Mouse (Mus musculus): Measurements from ENCODE around the gene Mmp28. TPM values are rescaled to one million over a fixed set of nuclear protein-coding genes. Genes with fewer than 3 reads are reported as not detected.

Mmp28 gene
- polyA plus RNA-seq, 1 experiment from 2014 or later: 2.3 TPM

DNA sequence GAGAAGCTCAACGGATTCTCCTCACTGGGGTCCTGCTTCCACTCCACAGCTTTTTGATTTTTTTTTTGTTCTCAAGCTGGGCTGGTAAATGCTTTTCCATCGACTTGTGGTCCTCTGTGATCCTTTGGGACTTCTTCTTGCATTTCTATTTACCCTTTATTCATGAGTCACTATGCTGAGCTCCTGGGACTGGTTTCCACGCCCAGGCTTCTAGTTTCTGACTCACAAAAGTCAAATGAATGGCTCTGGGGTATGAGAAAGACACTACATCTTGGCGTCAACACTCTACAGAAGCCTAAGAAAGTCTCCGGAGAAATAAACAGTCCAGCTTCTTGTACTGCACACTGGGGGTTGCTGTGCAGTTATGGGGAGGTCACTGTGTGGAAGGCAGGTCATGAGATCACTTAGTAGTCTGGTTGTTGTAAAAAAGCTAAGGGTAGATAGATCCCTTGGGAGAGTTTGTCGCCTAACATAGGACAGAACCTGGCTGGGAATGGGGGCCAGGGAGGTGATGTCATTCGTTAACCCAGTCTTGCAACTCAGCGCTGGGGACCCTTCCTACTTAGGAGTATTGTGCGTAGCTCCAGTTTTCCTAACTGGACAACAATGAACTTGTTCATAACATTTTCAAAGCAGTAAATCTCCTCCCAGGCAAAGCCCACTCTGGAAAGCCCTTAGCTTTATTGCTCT, 4.8 kb downstream of the Mmp28 start:
- no peak overlapping the region; the same call in 1 of the 2 replicates for H3K27ac ChIP-seq
- 71% methylated on average over 9 of the region's 9 CpGs for WGBS
- H3K36me3 ChIP-seq: no peaks in the 10 kb centered on the region

DNA sequence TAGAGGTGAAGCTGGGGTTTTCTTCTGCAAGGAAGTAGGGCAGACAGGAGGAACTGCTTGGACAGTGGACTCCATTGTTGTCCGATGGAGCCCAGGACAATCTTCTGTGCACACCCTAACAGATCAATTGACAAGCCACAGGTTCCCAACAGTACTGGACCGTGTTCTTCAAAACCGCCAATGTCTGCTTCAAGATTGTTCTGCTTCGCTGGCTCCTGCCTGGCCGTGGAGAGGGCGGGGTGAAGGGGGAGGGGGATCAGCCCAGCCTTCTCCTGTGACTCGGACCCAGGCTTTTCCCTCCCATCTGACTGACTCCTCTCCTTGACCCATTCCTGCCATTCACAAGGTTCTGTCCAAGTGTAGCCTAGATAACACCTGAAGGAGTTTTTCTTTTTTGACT, 5.6 kb downstream of the Mmp28 start:
- WGBS: 45% methylated on average over 7 of the region's 7 CpGs
- H3K27me3 ChIP-seq (ENCODE audit: low read depth, poor library complexity, severe bottlenecking): peaks cover 26% of the 10 kb centered on the region
- H3K4me3 ChIP-seq: no peak overlapping the region
- no peaks in the 10 kb centered on the region for H3K9me3 ChIP-seq (replicated peaks)
- H3K36me3 ChIP-seq: no peaks in the 10 kb centered on the region
- peaks cover 42% of the 10 kb centered on the region for H3K4me1 ChIP-seq
- H3K27ac ChIP-seq: no peak overlapping the region
- DNase-seq (ENCODE audit: low spot score): no peak

More for the DNA sequence above, 4.8 kb downstream of the Mmp28 start:
- H3K27me3 ChIP-seq (ENCODE audit: low read depth, poor library complexity, severe bottlenecking): peaks cover 34% of the 10 kb centered on the region
- H3K4me3 ChIP-seq: no peak overlapping the region
- no peak for DNase-seq (ENCODE audit: low spot score)
- H3K4me1 ChIP-seq: peaks cover 50% of the 10 kb centered on the region
- H3K9me3 ChIP-seq (replicated peaks): no peaks in the 10 kb centered on the region

DNA sequence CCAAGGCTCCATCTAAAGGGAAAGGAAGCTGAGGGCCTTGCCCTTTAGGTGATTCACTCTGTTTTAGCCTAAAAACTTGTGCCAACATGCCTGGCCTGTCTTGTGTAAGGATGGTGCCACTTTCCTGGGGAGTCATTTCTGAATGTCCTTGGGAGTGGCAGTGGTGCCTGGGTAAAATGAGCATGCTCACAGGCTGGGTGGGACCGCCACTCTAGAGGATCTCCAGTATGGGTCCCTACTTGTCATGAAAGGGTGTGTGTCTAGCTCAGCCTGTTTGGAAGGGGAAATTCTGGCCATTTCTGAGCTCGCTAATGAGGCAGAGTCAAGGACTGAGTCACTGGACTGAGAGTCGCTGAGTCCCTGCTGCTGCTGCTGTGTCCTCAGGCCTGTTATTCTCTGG, 7.3 kb downstream of the Mmp28 start:
- Histone ChIP-seq H3K27me3 (ENCODE audit: low read depth, poor library complexity, severe bottlenecking) (peaks cover 9% of the 10 kb centered on the region), H3K36me3 (no peaks in the 10 kb centered on the region), H3K27ac (peak overlapping the region; percentile 2; the same call in 1 of the 2 replicates), H3K4me1 (peaks cover 40% of the 10 kb centered on the region), H3K9me3 (replicated peaks) (no peaks in the 10 kb centered on the region), H3K4me3 (no peak overlapping the region)
- WGBS: 58% methylated on average over 3 of the region's 3 CpGs
- DNase-seq (ENCODE audit: low spot score): no peak

DNA sequence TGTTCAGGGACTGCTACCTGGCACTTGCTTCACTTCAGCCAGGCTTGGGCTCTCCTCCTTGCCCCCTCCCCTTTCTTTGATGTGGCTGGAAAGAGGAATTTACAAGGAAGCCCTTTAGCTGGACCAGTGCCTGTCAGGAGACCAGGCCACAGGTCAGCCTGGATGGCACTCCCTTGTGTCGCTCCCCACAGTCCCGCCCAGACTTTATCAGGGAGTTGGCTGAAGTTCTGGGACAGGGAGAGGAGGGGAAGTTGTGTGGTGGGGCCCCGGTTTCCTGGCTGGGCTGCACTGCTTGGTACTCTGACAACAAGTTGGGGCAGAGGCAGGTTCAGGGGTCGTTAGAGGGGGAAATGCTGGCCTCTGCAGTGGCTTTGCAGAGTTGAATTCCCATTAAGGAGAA, 8.3 kb downstream of the Mmp28 start:
- Histone ChIP-seq H3K4me1 (peaks cover 43% of the 10 kb centered on the region), H3K4me3 (no peak overlapping the region), H3K27me3 (ENCODE audit: low read depth, poor library complexity, severe bottlenecking) (no peaks in the 10 kb centered on the region; the same call in 1 of the 2 replicates), H3K36me3 (no peaks in the 10 kb centered on the region), H3K9me3 (replicated peaks) (no peaks in the 10 kb centered on the region), H3K27ac (no peak overlapping the region)
- DNase-seq (ENCODE audit: low spot score): no peak
- 8% methylated on average over 4 of the region's 4 CpGs for WGBS

- 90% methylated on average over 10 of the region's 10 CpGs for WGBS
- Histone ChIP-seq H3K4me1 (peaks cover 44% of the 10 kb centered on the region), H3K27ac (no peak overlapping the region), H3K4me3 (no peak overlapping the region), H3K36me3 (no peaks in the 10 kb centered on the region), H3K27me3 (ENCODE audit: low read depth, poor library complexity, severe bottlenecking) (peaks cover 18% of the 10 kb centered on the region), H3K9me3 (replicated peaks) (no peaks in the 10 kb centered on the region)
- no peak for DNase-seq (ENCODE audit: low spot score)
Observed at GRCm38 (mm10) chr11:83451281-83451680, 11.6 kb downstream of the Mmp28 start.

GRCm38 (mm10) chr11:83450550-83450949, 12.3 kb downstream of the Mmp28 start:
- DNase-seq (ENCODE audit: low spot score): no peak
- H3K27ac ChIP-seq: no peak overlapping the region
- peaks cover 40% of the 10 kb centered on the region for H3K4me1 ChIP-seq
- H3K27me3 ChIP-seq (ENCODE audit: low read depth, poor library complexity, severe bottlenecking): peaks cover 25% of the 10 kb centered on the region
- no peak overlapping the region for H3K4me3 ChIP-seq
- 68% methylated on average over 1 of the region's 1 CpGs for WGBS
- no peaks in the 10 kb centered on the region for H3K36me3 ChIP-seq
- no peaks in the 10 kb centered on the region for H3K9me3 ChIP-seq (replicated peaks)

DNA sequence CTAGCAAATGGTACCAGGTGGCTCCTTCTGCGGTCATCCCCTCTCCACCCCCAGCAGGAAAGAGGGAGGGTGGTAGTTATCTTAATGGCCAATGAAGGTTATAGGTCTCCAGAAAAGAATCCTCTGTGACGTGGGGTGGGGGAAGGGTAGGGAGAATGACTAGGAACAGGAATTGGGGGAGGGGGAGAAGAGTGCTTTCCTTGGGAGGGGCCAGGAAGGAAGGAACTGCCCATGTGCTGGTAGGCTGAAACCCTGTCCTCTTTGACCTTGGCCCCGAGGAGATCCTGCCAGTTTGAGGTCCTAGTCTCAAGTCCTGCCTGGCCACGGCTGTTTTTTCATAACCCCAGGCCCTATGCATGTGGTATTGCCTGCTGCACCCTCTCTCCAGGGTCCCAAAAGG, 13.6 kb downstream of the Mmp28 start:
- Histone ChIP-seq H3K27me3 (ENCODE audit: low read depth, poor library complexity, severe bottlenecking) (peaks cover 37% of the 10 kb centered on the region), H3K27ac (0 out of 2 replicates have a peak overlapping the region, but pooled peaks have one; percentile 54), H3K36me3 (no peaks in the 10 kb centered on the region), H3K9me3 (replicated peaks) (no peaks in the 10 kb centered on the region), H3K4me1 (peaks cover 35% of the 10 kb centered on the region), H3K4me3 (no peak overlapping the region)
- DNase-seq (ENCODE audit: low spot score): no peak
- 21% methylated on average over 4 of the region's 4 CpGs for WGBS

DNA sequence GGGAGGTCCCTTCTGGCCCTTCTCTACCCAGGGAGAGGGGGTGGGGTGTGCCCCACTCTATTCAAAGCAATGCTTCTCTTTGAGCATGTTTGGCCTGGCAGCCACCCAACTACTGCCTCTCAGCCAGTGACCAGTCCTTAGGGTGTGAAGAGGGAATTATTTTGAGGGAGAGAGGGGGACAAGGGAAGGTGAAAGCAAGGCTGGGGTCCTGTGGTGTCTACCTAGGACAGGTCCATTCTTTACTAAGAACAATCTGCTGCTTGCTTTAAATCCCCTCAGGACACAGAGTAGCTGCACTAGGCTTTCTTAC, 14.0 kb downstream of the Mmp28 start:
- no peaks in the 10 kb centered on the region for H3K36me3 ChIP-seq
- no peaks in the 10 kb centered on the region for H3K9me3 ChIP-seq (replicated peaks)
- H3K4me3 ChIP-seq: no peak overlapping the region
- peak overlapping the region; percentile 54; the same call in 1 of the 2 replicates for H3K27ac ChIP-seq
- peaks cover 38% of the 10 kb centered on the region for H3K4me1 ChIP-seq
- DNase-seq (ENCODE audit: low spot score): no peak
- peaks cover 42% of the 10 kb centered on the region for H3K27me3 ChIP-seq (ENCODE audit: low read depth, poor library complexity, severe bottlenecking)

DNA sequence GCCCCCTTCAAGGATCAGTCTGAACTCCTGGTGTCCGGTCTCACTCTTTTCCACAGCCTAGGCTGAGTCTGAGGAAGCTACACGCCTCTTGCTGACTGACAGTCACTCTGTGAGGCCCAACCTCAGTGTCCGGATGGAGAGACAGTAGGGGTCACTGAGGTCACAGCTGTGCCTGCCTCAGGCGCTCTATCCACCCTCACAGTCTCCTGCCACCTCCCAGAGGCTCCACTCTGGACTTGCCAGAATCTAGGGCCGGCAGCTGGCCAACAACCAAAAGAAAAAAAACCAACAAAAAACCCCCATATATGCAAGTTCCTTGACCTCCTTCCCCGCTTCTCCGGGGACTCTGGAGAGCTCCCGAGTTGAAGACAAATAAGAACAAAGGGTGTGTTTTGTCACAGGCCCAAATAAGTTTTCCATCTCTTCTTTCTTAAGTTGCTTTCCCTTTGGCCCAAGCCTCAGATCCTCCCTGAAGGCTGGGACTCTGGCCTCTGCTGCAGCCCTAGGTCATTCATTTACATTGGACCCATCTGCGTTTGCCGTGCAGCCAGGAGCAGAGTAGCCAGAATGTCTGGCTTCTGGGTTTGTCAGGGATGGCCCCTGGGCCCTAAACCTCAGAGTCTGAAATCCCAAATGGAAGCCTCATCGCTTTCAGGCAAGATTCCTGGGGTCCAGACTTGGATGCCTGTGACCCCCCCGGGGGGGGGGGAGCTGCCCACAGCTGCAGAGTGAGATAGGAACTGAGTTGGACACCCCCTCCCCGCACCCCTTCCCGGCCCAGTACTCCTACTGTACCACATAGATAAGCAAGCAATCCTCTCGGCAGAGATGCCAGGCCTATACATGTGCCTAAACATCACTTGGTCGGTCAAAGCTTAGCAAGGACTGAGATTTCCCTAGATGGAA, 14.6 kb downstream of the Mmp28 start:
- Histone ChIP-seq H3K27ac (peak overlapping the region; percentile 42; the same call in 1 of the 2 replicates), H3K27me3 (ENCODE audit: low read depth, poor library complexity, severe bottlenecking) (peaks cover 48% of the 10 kb centered on the region), H3K36me3 (no peaks in the 10 kb centered on the region), H3K9me3 (replicated peaks) (no peaks in the 10 kb centered on the region), H3K4me3 (no peak overlapping the region), H3K4me1 (peaks cover 44% of the 10 kb centered on the region)
- WGBS: 38% methylated on average over 16 of the region's 16 CpGs
- no peak for DNase-seq (ENCODE audit: low spot score)

- H3K27me3 ChIP-seq (ENCODE audit: low read depth, poor library complexity, severe bottlenecking): peaks cover 54% of the 10 kb centered on the region
- 45% methylated on average over 10 of the region's 10 CpGs for WGBS
Observed at GRCm38 (mm10) chr11:83447612-83448011, 15.3 kb downstream of the Mmp28 start.

DNA sequence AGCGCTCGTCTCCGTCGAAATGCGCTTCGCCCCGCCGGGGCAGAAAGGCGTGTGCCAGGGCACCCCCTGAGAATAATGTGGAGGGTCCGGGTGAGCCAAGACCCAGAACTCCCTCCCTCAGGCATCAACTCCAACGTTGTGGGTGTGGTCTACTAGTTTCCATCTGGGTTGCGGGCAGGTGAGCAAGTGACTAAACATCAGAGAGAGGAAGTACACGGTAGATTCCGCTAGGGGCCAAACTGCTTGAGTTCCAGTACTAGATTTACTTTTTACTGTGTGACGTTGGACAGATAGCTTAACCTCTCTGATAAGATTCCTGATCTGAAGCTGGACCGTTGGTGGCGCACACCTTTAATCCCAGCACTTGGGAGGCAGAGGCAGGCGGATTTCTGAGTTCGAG, 17.9 kb downstream of the Mmp28 start:
- no peak for DNase-seq (ENCODE audit: low spot score)
- H3K4me3 ChIP-seq: peak overlapping the region; percentile 42
- peaks cover 65% of the 10 kb centered on the region for H3K4me1 ChIP-seq
- no peaks in the 10 kb centered on the region for H3K9me3 ChIP-seq (replicated peaks)
- no peaks in the 10 kb centered on the region for H3K36me3 ChIP-seq
- no peak overlapping the region for H3K27ac ChIP-seq
- 25% methylated on average over 19 of the region's 19 CpGs for WGBS
- H3K27me3 ChIP-seq (ENCODE audit: low read depth, poor library complexity, severe bottlenecking): peaks cover 74% of the 10 kb centered on the region

More at GRCm38 (mm10) chr11:83447612-83448011, 15.3 kb downstream of the Mmp28 start:
- Histone ChIP-seq H3K36me3 (no peaks in the 10 kb centered on the region), H3K4me1 (peaks cover 48% of the 10 kb centered on the region), H3K9me3 (replicated peaks) (no peaks in the 10 kb centered on the region), H3K4me3 (no peak overlapping the region), H3K27ac (0 out of 2 replicates have a peak overlapping the region, but pooled peaks have one; percentile 42)
- no peak for DNase-seq (ENCODE audit: low spot score)

- no peak for DNase-seq (ENCODE audit: low spot score)
- peaks cover 79% of the 10 kb centered on the region for H3K27me3 ChIP-seq (ENCODE audit: low read depth, poor library complexity, severe bottlenecking)
- no peaks in the 10 kb centered on the region for H3K36me3 ChIP-seq
- 7% methylated on average over 7 of the region's 7 CpGs for WGBS
- H3K9me3 ChIP-seq (replicated peaks): no peaks in the 10 kb centered on the region
- H3K4me3 ChIP-seq: peak overlapping the region; percentile 42
- no peak overlapping the region for H3K27ac ChIP-seq
- H3K4me1 ChIP-seq: peaks cover 57% of the 10 kb centered on the region
Observed at GRCm38 (mm10) chr11:83443824-83444223, 19.0 kb downstream of the Mmp28 start.

DNA sequence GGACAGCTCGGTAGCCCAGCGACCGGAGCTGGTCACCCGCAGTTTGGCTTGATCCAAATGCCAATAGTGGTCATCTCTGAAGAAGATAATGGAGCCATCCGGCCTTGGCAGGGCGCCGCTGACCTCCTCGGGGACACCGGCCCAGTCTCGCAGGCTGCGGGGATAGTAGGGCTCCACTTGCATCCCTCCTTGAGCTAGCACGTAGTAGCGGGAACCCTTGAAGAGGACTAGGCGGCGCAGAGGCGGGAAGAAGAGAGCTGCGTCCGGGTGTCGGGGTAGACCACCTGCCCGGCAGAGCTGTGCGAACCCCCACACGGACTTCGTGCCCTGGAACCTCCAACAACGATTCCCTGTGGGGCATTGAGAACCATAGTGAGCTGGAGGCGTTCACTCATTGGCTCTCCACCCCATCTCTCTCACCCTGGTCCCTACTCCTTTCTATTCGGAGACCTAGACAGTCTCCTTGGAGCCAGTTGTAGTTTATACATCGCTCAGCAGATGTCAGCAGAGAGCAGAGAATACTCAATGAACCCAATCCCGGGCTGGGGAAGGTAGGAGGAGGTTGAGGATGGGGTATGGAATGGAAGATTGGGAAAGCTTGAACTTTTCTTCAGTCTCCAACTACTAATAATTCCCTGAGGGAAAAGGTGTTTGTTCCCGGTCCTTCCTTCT, 20.1 kb downstream of the Mmp28 start:
- Histone ChIP-seq H3K36me3 (no peaks in the 10 kb centered on the region), H3K4me1 (peaks cover 46% of the 10 kb centered on the region), H3K9me3 (replicated peaks) (no peaks in the 10 kb centered on the region), H3K4me3 (peak overlapping the region; percentile 24), H3K27ac (no peak overlapping the region), H3K27me3 (ENCODE audit: low read depth, poor library complexity, severe bottlenecking) (peaks cover 75% of the 10 kb centered on the region)
- peak; percentile 78 for DNase-seq (ENCODE audit: low spot score)
- 11% methylated on average over 29 of the region's 29 CpGs for WGBS
